Comparison of ENCODE assay signal across 8 mouse cellular contexts in genomic region chr17:57062011-57062521, GRCm38 (mm10). TPM values are rescaled to one million over a fixed set of nuclear protein-coding genes. Genes with fewer than 3 reads are reported as not detected.
DNase-seq lines count a peak whose midpoint lies in the region; ATAC-seq lines count a peak whose summit lies in the region.

No protein-coding gene starts in this region.

- WGBS in forebrain, embryonic 14.5 days: 2% methylated on average over 39 of the region's 39 CpGs

- H3K9me3 ChIP-seq in forebrain, embryonic 14.5 days (replicated peaks; ENCODE audit: control insufficient read depth, low read length): no peaks in the 10 kb centered on the region

- no peaks in the 10 kb centered on the region for H3K36me3 ChIP-seq in forebrain, embryonic 14.5 days (ENCODE audit: control insufficient read depth, insufficient read depth, low read length)

- peaks cover 15% of the 10 kb centered on the region for H3K4me1 ChIP-seq in forebrain, embryonic 14.5 days (ENCODE audit: control insufficient read depth, insufficient read depth, low read length)

- H3K9ac ChIP-seq in forebrain, embryonic 14.5 days (ENCODE audit: low read length): no peak overlapping the region

- ATAC-seq in forebrain, embryonic 14.5 days: no peak
- no peak for ATAC-seq in megakaryocyte progenitor cell, adult 5-6 weeks (replicated peaks; ENCODE audit: poor library complexity)

- peak overlapping the region; percentile 41 for H3K4me2 ChIP-seq in forebrain, embryonic 14.5 days (ENCODE audit: low read length)

- peaks cover 25% of the 10 kb centered on the region for H3K27me3 ChIP-seq in forebrain, embryonic 14.5 days (replicated peaks; ENCODE audit: control insufficient read depth, insufficient read depth, low read length)

- H3K4me3 ChIP-seq in forebrain, embryonic 14.5 days (ENCODE audit: low read depth, low read length): peak overlapping the region; percentile 16

- no peak overlapping the region for H3K27ac ChIP-seq in forebrain, embryonic 14.5 days (ENCODE audit: low read depth, low read length)

- peak; percentile 51 to 70 for DNase-seq in urinary bladder, adult 18-20 months (ENCODE audit: low spot score in 2 of 2)
- DNase-seq in urinary bladder, postnatal 10 days (ENCODE audit: low spot score): no peak
- no peak for DNase-seq in forebrain, embryonic 14.5 days (ENCODE audit: low spot score)
- DNase-seq in kidney, postnatal 14 days: peak; percentile 90
- peak; percentile 90 for DNase-seq in lung, postnatal 36 days
- DNase-seq in thymus, postnatal 0 days (ENCODE audit: low spot score): peak; percentile 59
- no peak for DNase-seq in frontal cortex, postnatal 14 days (ENCODE audit: low spot score in 2 of 2)

RNA-seq across cellular contexts. Expression of gene Slc25a23, which starts 2.4 kb away (rescaled TPM):
- 25.7 and 27.2 TPM in 2 replicates for polyA plus RNA-seq in forebrain, embryonic 14.5 days (2014; fragmentation: Nextera tagmentation; extraction: Ambion mirVana)
- 8.3 and 8.8 TPM in 2 replicates for polyA plus RNA-seq in thymus, postnatal 0 days (2015; fragmentation: Nextera tagmentation; extraction: Ambion mirVana)
- total RNA-seq in megakaryocyte progenitor cell, adult 5-6 weeks (2015): 10.9 and 13.4 TPM in 2 replicates
- total RNA-seq in megakaryocyte progenitor cell, adult 5-6 weeks (2017): 1.6 and 2.0 TPM in 2 replicates

RNA-seq across cellular contexts. Expression of gene Crb3, which starts 3.2 kb away (rescaled TPM):
- polyA plus RNA-seq in forebrain, embryonic 14.5 days (2014; fragmentation: Nextera tagmentation; extraction: Ambion mirVana): 1.9 and 2.0 TPM in 2 replicates
- 1.6 and 2.7 TPM in 2 replicates for polyA plus RNA-seq in thymus, postnatal 0 days (2015; fragmentation: Nextera tagmentation; extraction: Ambion mirVana)
- total RNA-seq in megakaryocyte progenitor cell, adult 5-6 weeks (2015): not detected in 2 replicates
- total RNA-seq in megakaryocyte progenitor cell, adult 5-6 weeks (2017): not detected in 2 replicates

RNA-seq across cellular contexts. Expression of gene Dennd1c, which starts 16.2 kb away (rescaled TPM):
- polyA plus RNA-seq in forebrain, embryonic 14.5 days (2014; fragmentation: Nextera tagmentation; extraction: Ambion mirVana): 3.6 and 4.1 TPM in 2 replicates
- 49.8 and 65.1 TPM in 2 replicates for polyA plus RNA-seq in thymus, postnatal 0 days (2015; fragmentation: Nextera tagmentation; extraction: Ambion mirVana)
- total RNA-seq in megakaryocyte progenitor cell, adult 5-6 weeks (2015): 7.6 and 11.5 TPM in 2 replicates
- total RNA-seq in megakaryocyte progenitor cell, adult 5-6 weeks (2017): 3.5 and 8.8 TPM in 2 replicates

RNA-seq across cellular contexts. Expression of gene Slc25a41, which starts 20.6 kb away (rescaled TPM):
- polyA plus RNA-seq in forebrain, embryonic 14.5 days (2014; fragmentation: Nextera tagmentation; extraction: Ambion mirVana): not detected in 2 replicates
- polyA plus RNA-seq in thymus, postnatal 0 days (2015; fragmentation: Nextera tagmentation; extraction: Ambion mirVana): 0.10 TPM in 1 of 2 replicates, not detected in the other
- total RNA-seq in megakaryocyte progenitor cell, adult 5-6 weeks (2015): not detected in 2 replicates
- not detected in 2 replicates for total RNA-seq in megakaryocyte progenitor cell, adult 5-6 weeks (2017)

RNA-seq across cellular contexts. Expression of gene Tubb4a, which starts 25.5 kb away (rescaled TPM):
- polyA plus RNA-seq in forebrain, embryonic 14.5 days (2014; fragmentation: Nextera tagmentation; extraction: Ambion mirVana): 229 and 249 TPM in 2 replicates
- 1.0 and 1.2 TPM in 2 replicates for polyA plus RNA-seq in thymus, postnatal 0 days (2015; fragmentation: Nextera tagmentation; extraction: Ambion mirVana)
- total RNA-seq in megakaryocyte progenitor cell, adult 5-6 weeks (2015): not detected in 2 replicates
- total RNA-seq in megakaryocyte progenitor cell, adult 5-6 weeks (2017): 0.12 TPM in 1 of 2 replicates, not detected in the other

Comparison
In these comparisons a context has a peak if more than half of its experiments do, and no peak if none do; other contexts are left out.
1. DNase-seq: peak in urinary bladder, adult 18-20 months (2 of 2), kidney, postnatal 14 days (single experiment), lung, postnatal 36 days (single experiment) and thymus, postnatal 0 days (single experiment); none in urinary bladder, postnatal 10 days (single experiment), forebrain, embryonic 14.5 days (single experiment) and frontal cortex, postnatal 14 days (0 of 2).